Mouse (Mus musculus) cortical plate, adult 2 months (tissue): ENCODE measurements around the gene Fbxl17.

ENCODE experiments used
- CTCF ChIP-seq: fragments of 200-500 bp; IDR thresholded peaks from 2 replicates; pipeline ENCODE4 v1.5.1; 2011; ENCODE audit warnings: mild to moderate bottlenecking, control low read depth, low read length; ENCODE audit not compliant: insufficient read depth; ENCODE audit errors: extremely low read depth
- POLR2A ChIP-seq: fragments of 200-500 bp; IDR thresholded peaks from 2 replicates; pipeline ENCODE4 v1.6.1; 2011; ENCODE audit warnings: mild to moderate bottlenecking, low read length, control low read depth; ENCODE audit not compliant: insufficient read depth; ENCODE audit errors: extremely low read depth

GRCm38 (mm10) chr17:63134805-63135204 is 365.0 kb downstream of the Fbxl17 start:
- TF ChIP-seq CTCF, result no peak
- no peak for TF ChIP-seq POLR2A
